Mouse (Mus musculus): ENCODE measurements at regions not wholly inside any gene's neighbourhood (a gene's known extent, or its start where the extent isn't known, plus 50 kb on each side); places are given as distances from the start of the nearest gene placed in this dataset.

GRCm38 (mm10) chr5:67492893-67493302 is 64.8 kb upstream of the Bend4 start:
- no peak for TF ChIP-seq CTCF (IDR thresholded peaks at IDR 0.05; ENCODE audit: extremely low read depth, insufficient read length, insufficient replicate concordance, low read depth, low read length)
- no peak for TF ChIP-seq POLR2A (IDR thresholded peaks at IDR 0.05; ENCODE audit: low read depth, low read length)

Data from small intestine, adult 2 months (tissue).